Mouse (Mus musculus): ENCODE measurements around the gene Os9. TPM values are rescaled to one million over a fixed set of nuclear protein-coding genes. Genes with fewer than 3 reads are reported as not detected.
"Not testable (repeated sequence)": the region's sequence is repeated elsewhere in the genome, so short reads cannot be mapped to it uniquely, and the experiment has no call there.

Os9 gene
- polyA plus RNA-seq, 1 experiment from 2014 or later = 53.0 TPM

DNA sequence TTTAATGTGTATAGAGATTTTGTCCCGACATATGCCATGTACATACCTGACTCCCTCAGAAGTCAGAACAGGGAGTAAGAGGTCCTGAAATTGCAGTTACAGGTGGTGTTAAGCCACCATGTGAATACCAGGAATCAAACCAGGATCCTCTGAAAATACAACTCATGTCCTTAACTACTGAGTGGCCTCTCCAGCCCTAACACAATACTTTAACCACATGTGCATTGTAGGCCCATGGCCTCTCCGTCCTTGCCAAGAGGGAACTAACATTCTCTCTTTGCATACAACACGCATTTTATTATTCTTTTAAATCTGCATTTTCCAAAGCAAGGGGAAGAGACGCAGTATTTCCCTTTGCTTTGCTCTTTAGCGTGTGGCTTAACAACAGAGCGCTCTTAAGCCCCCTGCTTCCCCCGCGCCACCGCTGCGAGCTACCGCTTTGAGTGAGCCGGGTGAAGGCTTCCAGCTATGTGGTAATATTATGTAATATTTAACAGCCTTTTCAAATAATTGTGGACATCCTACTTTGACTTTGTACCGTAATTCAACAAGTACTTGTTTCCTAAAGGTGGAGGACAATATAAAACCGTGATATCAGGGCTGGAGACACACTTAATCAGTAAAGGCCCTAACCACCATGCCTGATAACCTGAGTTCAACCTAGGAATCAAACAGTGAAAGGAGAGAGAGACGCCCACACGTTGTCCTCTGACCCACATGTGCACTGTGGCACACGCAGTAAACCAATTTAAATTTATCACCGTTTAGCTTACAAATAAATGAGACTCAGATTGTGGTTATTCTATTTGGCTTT, 17.6 kb upstream of the Os9 start:
- H3K27ac ChIP-seq (ENCODE audit: low read depth, low read length) = no peak overlapping the region
- no peak overlapping the region for H3K4me3 ChIP-seq (ENCODE audit: low read depth, low read length)
- DNase-seq (ENCODE audit: low spot score) (no peak), ATAC-seq (no peak)
- no peak overlapping the region for H3K9ac ChIP-seq (ENCODE audit: low read length)
- no peak overlapping the region for H3K4me2 ChIP-seq (ENCODE audit: low read length)
- no peaks in the 10 kb centered on the region for H3K4me1 ChIP-seq (ENCODE audit: control insufficient read depth, insufficient read depth, low read length)
- no peaks in the 10 kb centered on the region for H3K9me3 ChIP-seq (replicated peaks; ENCODE audit: control insufficient read depth, low read length)
- no peaks in the 10 kb centered on the region for H3K27me3 ChIP-seq (replicated peaks; ENCODE audit: control insufficient read depth, insufficient read depth, low read length)
- H3K36me3 ChIP-seq (ENCODE audit: control insufficient read depth, insufficient read depth, low read length) = no peaks in the 10 kb centered on the region
- 91% methylated on average over 18 of the region's 18 CpGs for WGBS

DNA sequence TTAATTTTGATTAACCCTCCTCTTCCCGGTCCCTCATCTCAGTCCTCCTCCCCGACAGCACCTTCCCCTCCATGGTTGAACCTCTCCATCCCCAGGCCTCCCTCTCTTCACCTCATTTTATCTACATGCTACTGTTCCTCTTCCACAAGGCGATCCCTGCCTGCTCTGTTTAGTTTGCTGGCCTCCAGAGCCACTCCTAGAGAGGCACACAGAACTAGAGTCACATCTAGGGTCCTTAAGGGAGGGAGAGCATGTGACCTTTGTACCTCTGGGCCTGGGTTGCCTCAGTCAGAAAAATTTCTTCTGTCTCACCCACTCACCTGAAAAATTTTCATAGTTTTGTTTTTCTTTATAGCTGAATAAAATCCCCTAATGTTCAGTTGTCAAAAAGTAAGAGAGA, 17.0 kb upstream of the Os9 start:
- ATAC-seq (no peak), DNase-seq (ENCODE audit: low spot score) (no peak)
- H3K9ac ChIP-seq (ENCODE audit: low read length) = no peak overlapping the region
- no peaks in the 10 kb centered on the region for H3K4me1 ChIP-seq (ENCODE audit: control insufficient read depth, insufficient read depth, low read length)
- no peak overlapping the region for H3K4me3 ChIP-seq (ENCODE audit: low read depth, low read length)
- H3K27ac ChIP-seq (ENCODE audit: low read depth, low read length) = no peak overlapping the region
- no peaks in the 10 kb centered on the region for H3K27me3 ChIP-seq (replicated peaks; ENCODE audit: control insufficient read depth, insufficient read depth, low read length)
- H3K4me2 ChIP-seq (ENCODE audit: low read length) = no peak overlapping the region
- H3K36me3 ChIP-seq (ENCODE audit: control insufficient read depth, insufficient read depth, low read length) = no peaks in the 10 kb centered on the region
- H3K9me3 ChIP-seq (replicated peaks; ENCODE audit: control insufficient read depth, low read length) = no peaks in the 10 kb centered on the region
- 93% methylated on average over 3 of the region's 3 CpGs for WGBS

DNA sequence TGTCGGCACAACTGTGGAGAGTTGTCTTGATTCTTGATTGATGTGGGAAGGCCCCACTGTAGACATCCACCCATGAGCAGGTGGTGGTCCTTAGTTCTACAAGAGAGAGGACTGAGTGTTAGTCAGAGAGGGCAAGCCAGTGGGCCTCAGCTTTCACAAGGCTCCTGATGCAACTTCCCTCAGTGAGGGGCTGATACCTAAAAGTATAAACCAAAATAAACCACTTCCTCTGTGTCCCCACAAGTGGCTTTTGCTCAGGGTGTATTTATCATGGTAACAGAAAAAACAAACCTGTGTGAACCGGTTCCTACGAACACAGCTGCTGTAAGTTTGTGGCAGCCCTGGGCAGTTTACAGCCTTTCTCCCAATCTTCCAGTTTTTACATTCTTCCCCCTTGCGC, 15.6 kb upstream of the Os9 start:
- Histone ChIP-seq H3K9ac (ENCODE audit: low read length) (no peak overlapping the region), H3K27ac (ENCODE audit: low read depth, low read length) (no peak overlapping the region), H3K9me3 (replicated peaks; ENCODE audit: control insufficient read depth, low read length) (no peaks in the 10 kb centered on the region), H3K36me3 (ENCODE audit: control insufficient read depth, insufficient read depth, low read length) (no peaks in the 10 kb centered on the region), H3K27me3 (replicated peaks; ENCODE audit: control insufficient read depth, insufficient read depth, low read length) (no peaks in the 10 kb centered on the region), H3K4me2 (ENCODE audit: low read length) (no peak overlapping the region), H3K4me1 (ENCODE audit: control insufficient read depth, insufficient read depth, low read length) (no peaks in the 10 kb centered on the region), H3K4me3 (ENCODE audit: low read depth, low read length) (no peak overlapping the region)
- WGBS = 98% methylated on average over 4 of the region's 4 CpGs
- DNase-seq (ENCODE audit: low spot score) = no peak
- ATAC-seq = no peak

DNA sequence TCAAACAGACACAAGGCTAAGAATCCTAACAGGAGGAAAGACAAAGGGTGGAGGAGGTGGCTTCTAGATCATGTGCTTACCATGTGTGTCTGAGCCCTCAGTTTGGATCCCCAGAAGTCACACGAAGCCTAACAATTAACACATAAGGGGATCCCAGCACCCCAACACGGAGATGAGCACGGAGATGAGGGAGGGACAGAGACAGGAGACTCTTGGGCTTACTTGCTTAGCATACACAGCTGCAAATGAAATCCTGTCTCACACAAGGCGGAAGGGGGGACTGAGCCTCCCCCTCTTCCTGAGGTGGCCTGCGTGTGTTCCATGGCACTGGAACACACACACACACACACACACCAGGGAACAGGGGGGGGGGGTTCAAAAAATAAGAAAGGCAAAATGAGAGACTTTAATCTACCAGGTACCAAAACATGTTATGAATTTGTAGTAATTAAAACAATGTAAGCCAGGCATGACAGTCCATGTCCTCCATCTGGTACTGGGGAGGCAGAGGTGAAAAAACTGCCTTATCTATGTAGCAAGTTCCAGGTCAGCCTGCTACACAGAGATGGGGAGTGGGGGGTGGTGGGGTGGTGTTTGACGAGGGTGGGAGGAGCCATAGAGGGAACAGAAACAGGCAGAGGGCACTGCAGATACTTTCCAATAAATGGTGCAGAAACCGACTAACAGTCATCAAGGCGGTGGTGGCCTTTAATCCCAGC, 14.3 kb upstream of the Os9 start:
- no peak for ATAC-seq
- Histone ChIP-seq H3K36me3 (ENCODE audit: control insufficient read depth, insufficient read depth, low read length) (no peaks in the 10 kb centered on the region), H3K9ac (ENCODE audit: low read length) (no peak overlapping the region), H3K4me2 (ENCODE audit: low read length) (no peak overlapping the region), H3K27ac (ENCODE audit: low read depth, low read length) (no peak overlapping the region), H3K4me1 (ENCODE audit: control insufficient read depth, insufficient read depth, low read length) (no peaks in the 10 kb centered on the region), H3K9me3 (replicated peaks; ENCODE audit: control insufficient read depth, low read length) (no peaks in the 10 kb centered on the region), H3K4me3 (ENCODE audit: low read depth, low read length) (no peak overlapping the region), H3K27me3 (replicated peaks; ENCODE audit: control insufficient read depth, insufficient read depth, low read length) (no peaks in the 10 kb centered on the region)
- DNase-seq (ENCODE audit: low spot score) = no peak
- WGBS = 64% methylated on average over 8 of the region's 8 CpGs

DNA sequence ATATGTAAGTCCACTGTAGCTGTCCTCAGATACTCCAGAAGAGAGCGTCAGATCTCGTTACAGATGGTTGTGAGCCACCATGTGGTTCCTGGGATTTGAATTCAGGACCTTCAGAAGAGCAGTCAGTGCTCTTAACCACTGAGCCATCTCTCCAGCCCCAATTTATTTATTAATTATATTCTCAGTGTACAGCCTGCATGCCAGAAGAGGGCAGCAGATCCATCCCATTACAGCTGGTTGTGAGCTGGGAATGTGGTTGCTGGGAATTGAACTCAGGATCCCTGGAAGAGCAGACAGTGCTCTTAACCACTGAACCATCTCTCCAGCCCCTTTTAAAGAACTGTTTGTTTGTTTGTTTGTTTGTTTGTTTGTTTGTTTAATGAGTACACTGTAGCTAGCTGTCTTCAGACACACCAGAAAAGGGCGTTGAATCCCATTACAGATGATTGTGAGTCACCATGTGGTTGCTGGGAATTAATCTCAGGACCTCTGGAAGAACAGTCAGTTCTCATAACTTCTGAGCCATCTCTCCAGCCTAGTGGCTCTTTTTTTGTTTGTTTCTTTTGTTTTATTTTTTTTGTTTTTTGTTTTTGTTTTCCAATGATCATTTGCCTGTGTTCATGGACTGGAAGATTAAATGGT, 13.6 kb upstream of the Os9 start:
- H3K9ac ChIP-seq (ENCODE audit: low read length); H3K27me3 ChIP-seq (replicated peaks; ENCODE audit: control insufficient read depth, insufficient read depth, low read length); H3K27ac ChIP-seq (ENCODE audit: low read depth, low read length); H3K4me1 ChIP-seq (ENCODE audit: control insufficient read depth, insufficient read depth, low read length); H3K4me3 ChIP-seq (ENCODE audit: low read depth, low read length); ATAC-seq; H3K36me3 ChIP-seq (ENCODE audit: control insufficient read depth, insufficient read depth, low read length); H3K9me3 ChIP-seq (replicated peaks; ENCODE audit: control insufficient read depth, low read length); H3K4me2 ChIP-seq (ENCODE audit: low read length): not testable (repeated sequence)
- 84% methylated on average over 3 of the region's 3 CpGs for WGBS
- DNase-seq (ENCODE audit: low spot score) = peak; percentile 10

DNA sequence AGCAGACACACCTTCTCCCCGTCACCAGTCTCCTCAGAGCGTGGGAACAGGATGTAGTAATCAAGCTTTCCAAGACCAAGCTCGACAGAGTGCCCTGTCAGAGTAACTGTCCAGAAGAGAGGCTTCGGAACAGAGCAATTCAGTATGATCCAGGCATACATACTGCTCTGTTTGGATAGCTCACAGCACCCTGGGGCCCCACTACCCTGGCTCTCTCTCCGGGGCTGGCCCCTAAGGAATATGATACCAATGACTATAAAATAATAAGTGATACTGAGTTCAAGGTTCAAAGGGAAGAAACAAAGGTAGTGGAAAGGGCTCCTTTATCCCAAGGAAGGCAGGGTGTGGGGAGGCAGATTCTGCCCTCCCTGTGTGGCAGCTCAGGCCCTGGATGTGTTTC, 11.5 kb upstream of the Os9 start:
- Histone ChIP-seq H3K27me3 (replicated peaks; ENCODE audit: control insufficient read depth, insufficient read depth, low read length) (no peaks in the 10 kb centered on the region), H3K9me3 (replicated peaks; ENCODE audit: control insufficient read depth, low read length) (no peaks in the 10 kb centered on the region), H3K4me2 (ENCODE audit: low read length) (no peak overlapping the region), H3K9ac (ENCODE audit: low read length) (no peak overlapping the region), H3K4me1 (ENCODE audit: control insufficient read depth, insufficient read depth, low read length) (no peaks in the 10 kb centered on the region), H3K4me3 (ENCODE audit: low read depth, low read length) (no peak overlapping the region), H3K36me3 (ENCODE audit: control insufficient read depth, insufficient read depth, low read length) (no peaks in the 10 kb centered on the region), H3K27ac (ENCODE audit: low read depth, low read length) (no peak overlapping the region)
- WGBS = 74% methylated on average over 5 of the region's 5 CpGs
- ATAC-seq = no peak
- DNase-seq (ENCODE audit: low spot score) = no peak

DNA sequence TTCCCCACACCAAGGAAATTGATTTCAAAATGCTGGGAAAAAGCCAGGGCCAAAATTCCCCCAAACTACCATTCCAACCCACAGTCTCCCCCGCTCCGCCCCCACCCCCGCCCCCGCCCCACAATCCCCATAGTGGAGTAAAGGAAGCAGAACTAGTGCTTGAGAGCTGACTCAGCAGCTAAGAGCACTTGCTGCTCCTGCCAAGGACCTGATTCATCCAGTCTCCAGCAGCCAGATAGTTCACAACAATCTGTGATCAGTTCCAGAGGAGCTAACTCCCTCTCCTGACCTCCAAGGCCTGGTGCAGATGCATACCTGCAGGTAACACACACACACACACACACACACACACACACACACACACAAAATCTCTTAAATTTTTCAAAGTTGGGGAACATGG, 8.5 kb upstream of the Os9 start:
- Histone ChIP-seq H3K4me3 (ENCODE audit: low read depth, low read length) (no peak overlapping the region), H3K4me1 (ENCODE audit: control insufficient read depth, insufficient read depth, low read length) (no peaks in the 10 kb centered on the region), H3K9me3 (replicated peaks; ENCODE audit: control insufficient read depth, low read length) (no peaks in the 10 kb centered on the region), H3K27me3 (replicated peaks; ENCODE audit: control insufficient read depth, insufficient read depth, low read length) (no peaks in the 10 kb centered on the region), H3K36me3 (ENCODE audit: control insufficient read depth, insufficient read depth, low read length) (no peaks in the 10 kb centered on the region), H3K4me2 (ENCODE audit: low read length) (no peak overlapping the region), H3K9ac (ENCODE audit: low read length) (no peak overlapping the region), H3K27ac (ENCODE audit: low read depth, low read length) (no peak overlapping the region)
- WGBS = 71% methylated on average over 4 of the region's 4 CpGs
- ATAC-seq (no peak), DNase-seq (ENCODE audit: low spot score) (no peak)

DNA sequence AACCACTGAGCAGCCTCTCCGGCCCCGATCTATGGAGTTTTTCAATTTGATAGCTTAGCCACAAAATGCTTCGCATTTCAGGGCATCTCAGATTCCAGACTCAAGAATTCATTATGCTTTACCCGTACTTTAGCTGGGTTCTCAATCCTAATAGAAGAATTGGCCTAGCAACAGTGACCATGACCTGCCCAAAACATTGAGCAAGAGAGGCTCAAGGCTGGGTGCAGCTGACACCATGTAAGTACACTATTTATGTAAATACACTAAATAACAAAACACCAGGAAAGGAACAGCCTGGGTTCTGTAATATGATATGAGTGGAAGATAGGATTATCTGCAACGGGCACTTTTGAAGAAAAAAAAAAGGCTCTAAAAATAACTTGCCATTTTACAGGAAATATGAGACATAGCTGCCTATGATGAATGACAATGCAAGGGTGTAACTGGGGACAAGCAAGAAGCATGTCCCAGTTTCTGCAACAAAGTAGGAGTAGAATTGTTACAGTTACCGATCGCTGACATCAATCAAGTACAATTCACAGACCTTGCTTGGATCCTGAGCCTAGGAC, 6.9 kb upstream of the Os9 start:
- no peak overlapping the region for H3K4me2 ChIP-seq (ENCODE audit: low read length)
- no peaks in the 10 kb centered on the region for H3K27me3 ChIP-seq (replicated peaks; ENCODE audit: control insufficient read depth, insufficient read depth, low read length)
- H3K36me3 ChIP-seq (ENCODE audit: control insufficient read depth, insufficient read depth, low read length) = no peaks in the 10 kb centered on the region
- H3K9ac ChIP-seq (ENCODE audit: low read length) = no peak overlapping the region
- DNase-seq (ENCODE audit: low spot score) = no peak
- no peak overlapping the region for H3K4me3 ChIP-seq (ENCODE audit: low read depth, low read length)
- H3K4me1 ChIP-seq (ENCODE audit: control insufficient read depth, insufficient read depth, low read length) = peaks cover 7% of the 10 kb centered on the region
- H3K27ac ChIP-seq (ENCODE audit: low read depth, low read length) = no peak overlapping the region
- no peak for ATAC-seq
- no peaks in the 10 kb centered on the region for H3K9me3 ChIP-seq (replicated peaks; ENCODE audit: control insufficient read depth, low read length)
- WGBS = 87% methylated on average over 7 of the region's 7 CpGs
